Mouse (Mus musculus) urinary bladder, adult 2 months (tissue): ENCODE results near the gene Gdf11. TPM values are rescaled to one million over a fixed set of nuclear protein-coding genes. Genes with fewer than 3 reads are reported as not detected.

ENCODE experiments used
- DNase-seq: peaks from one replicate; pipeline ENCODE4 v3.0.0; 2022; ENCODE audit warnings: low spot score
- polyA plus RNA-seq: library from polyadenylated mRNA; depleted of rRNA; stranded (reverse); fragments of >200 nt; gene quantifications from 2 replicates; pipeline ENCODE4 v1.2.3, GENCODE M21; 2012

Gdf11 gene
- polyA plus RNA-seq, 1 experiment, result 1.7 TPM

- no peak for DNase-seq
Observed at GRCm38 (mm10) chr10:128892246-128892645, 728 bp upstream of the Gdf11 start.

GRCm38 (mm10) chr10:128890383-128891295 lies 879 bp downstream of the Gdf11 start:
- DNase-seq, result no peak

GRCm38 (mm10) chr10:128889846-128890245 lies 1.7 kb downstream of the Gdf11 start:
- no peak for DNase-seq

- no peak for DNase-seq
Observed at GRCm38 (mm10) chr10:128888941-128889827, 2.3 kb downstream of the Gdf11 start.

GRCm38 (mm10) chr10:128882067-128882466 lies 9.5 kb downstream of the Gdf11 start:
- DNase-seq, result no peak

GRCm38 (mm10) chr10:128878811-128879210 lies 12.7 kb downstream of the Gdf11 start:
- no peak for DNase-seq

- no peak for DNase-seq
Observed at GRCm38 (mm10) chr10:128878291-128878690, 13.2 kb downstream of the Gdf11 start.

- DNase-seq, result no peak
Observed at GRCm38 (mm10) chr10:128870341-128870740, 21.2 kb downstream of the Gdf11 start.

GRCm38 (mm10) chr10:128866518-128866917 lies 25.0 kb downstream of the Gdf11 start:
- no peak for DNase-seq

GRCm38 (mm10) chr10:128866042-128866441 lies 25.5 kb downstream of the Gdf11 start:
- no peak for DNase-seq

GRCm38 (mm10) chr10:128861176-128861575 lies 30.3 kb downstream of the Gdf11 start:
- DNase-seq, result no peak

GRCm38 (mm10) chr10:128850339-128850738 lies 41.2 kb downstream of the Gdf11 start:
- DNase-seq, result no peak

GRCm38 (mm10) chr10:128848426-128848825 lies 43.1 kb downstream of the Gdf11 start:
- no peak for DNase-seq

GRCm38 (mm10) chr10:128846664-128847063 lies 44.9 kb downstream of the Gdf11 start:
- no peak for DNase-seq

GRCm38 (mm10) chr10:128845516-128845915 lies 46.0 kb downstream of the Gdf11 start:
- no peak for DNase-seq

GRCm38 (mm10) chr10:128843260-128843659 lies 48.3 kb downstream of the Gdf11 start:
- DNase-seq, result no peak

- no peak for DNase-seq
Observed at GRCm38 (mm10) chr10:128840612-128841011, 50.9 kb downstream of the Gdf11 start.

GRCm38 (mm10) chr10:128839434-128839833 lies 52.1 kb downstream of the Gdf11 start:
- no peak for DNase-seq

- DNase-seq, result no peak
Observed at GRCm38 (mm10) chr10:128837400-128837799, 54.1 kb downstream of the Gdf11 start.
